Mouse (Mus musculus) liver, embryonic 14.5 days (tissue): ENCODE data around the gene Cry1. TPM values are rescaled to one million over a fixed set of nuclear protein-coding genes. Genes with fewer than 3 reads are reported as not detected.

ENCODE experiments used
- ATAC-seq: fragments of 200-750 bp; cut with Nextera tagmentation; 2 replicates; pipeline ENCODE4 v1.8.0; 2017; ENCODE audit warnings: moderate number of reproducible peaks, mild to moderate bottlenecking, moderate library complexity; ENCODE audit not compliant: insufficient read depth
- DNase-seq, 3 experiments: peaks; one replicate each; pipeline ENCODE4 v3.0.0-alpha.2; 2012 to 2013; ENCODE audit warnings: low read depth in 3 of 3, low spot score in 3 of 3
- H3K27ac ChIP-seq: fragments of 300-500 bp; sonication (generic); 2 replicates; pipeline ENCODE4 v1.5.1; 2014; ENCODE audit warnings: moderate library complexity, mild to moderate bottlenecking, control low read depth, inconsistent platforms
- H3K27me3 ChIP-seq: fragments of 300-500 bp; sonication (generic); 2 replicates; pipeline ENCODE4 v1.6.1; 2014; ENCODE audit warnings: mild to moderate bottlenecking, low read length, moderate library complexity; ENCODE audit not compliant: control insufficient read depth, insufficient read depth
- H3K36me3 ChIP-seq: fragments of 300-500 bp; sonication (generic); replicated peaks from 2 replicates; pipeline ENCODE4 v1.6.1; 2014; ENCODE audit warnings: low read depth; ENCODE audit not compliant: control insufficient read depth, insufficient read depth
- H3K4me1 ChIP-seq, 2 experiments: fragments of 200-500 bp in 1 of 2; fragments of 300-500 bp in 1 of 2; sonication (generic) in 1 of 2; replicated peaks; 2 replicates each; pipeline ENCODE4 v1.6.1; 2012 to 2014; ENCODE audit warnings: antibody characterized with exemption in 1 of 2, inconsistent platforms in 1 of 2, low read length in 1 of 2; ENCODE audit not compliant: control insufficient read depth in 2 of 2, insufficient read depth in 2 of 2
- H3K4me2 ChIP-seq: fragments of 300-500 bp; sonication (generic); 2 replicates; pipeline ENCODE4 v1.6.1; 2014; ENCODE audit warnings: low read depth, mild to moderate bottlenecking, control low read depth, moderate library complexity
- H3K4me3 ChIP-seq, 2 experiments: fragments of 200-500 bp in 1 of 2; fragments of 300-500 bp in 1 of 2; sonication (generic) in 1 of 2; 2 replicates each; pipeline ENCODE4 v1.5.1; 2012 to 2014; ENCODE audit warnings: low read depth in 2 of 2, low read length in 2 of 2, mild to moderate bottlenecking in 2 of 2, control low read depth in 1 of 2, inconsistent platforms in 1 of 2, moderate library complexity in 1 of 2; ENCODE audit not compliant: insufficient read depth in 1 of 2
- H3K9ac ChIP-seq: fragments of 300-500 bp; sonication (generic); replicated peaks from 2 replicates; pipeline ENCODE4 v1.6.1; 2014; ENCODE audit warnings: mild to moderate bottlenecking, control low read depth, moderate library complexity
- H3K9me3 ChIP-seq: fragments of 300-500 bp; sonication (generic); 2 replicates; pipeline ENCODE4 v1.6.1; 2016; ENCODE audit warnings: low read length, mixed read lengths; ENCODE audit not compliant: control insufficient read depth
- CTCF ChIP-seq: IDR thresholded peaks from 2 replicates; pipeline ENCODE4 v1.5.1; 2016; ENCODE audit warnings: antibody characterized with exemption, low read depth, control low read depth
- EP300 ChIP-seq: IDR thresholded peaks from 2 replicates; pipeline ENCODE4 v1.6.1; 2016; ENCODE audit warnings: antibody characterized with exemption, low read depth
- WGBS: fragments of 180-500 bp; shearing (Covaris S2); extraction: QIAGEN DNeasy Blood & Tissue Kit; methylation state at CpG from one replicate; pipeline ENCODE4 v1.1.7; 2014; ENCODE audit not compliant: insufficient replicate concordance; 5-methylcytosine and 5-hydroxymethylcytosine counted together
- polyA plus RNA-seq, 2 experiments: library from polyadenylated mRNA; depleted of rRNA in 1 of 2; stranded (reverse) in 1 of 2; unstranded in 1 of 2; fragments of >200 nt; fragmentation: Nextera tagmentation in 1 of 2; extraction: Ambion mirVana in 1 of 2; gene quantifications; 2 replicates each; pipeline versions ENCODE4 v1.2.1 to v1.2.3; 2012 to 2014

Gene Cry1
- polyA plus RNA-seq, 2 experiments = 2.3 to 4.4 TPM

- TF ChIP-seq CTCF (no peak), EP300 (no peak)
- DNase-seq (peak; percentile 70 to 73 (median 72)), ATAC-seq (peak; percentile 92)
- WGBS = under 1% methylated on average over 82 of the region's 96 CpGs
- Histone ChIP-seq H3K27ac (peak within 1 kb of the TSS; percentile 74), H3K4me1 (peaks cover 5 to 8% of the 10 kb centered on the region in 2 experiments), H3K27me3 (no peaks in the 10 kb centered on the region), H3K4me2 (peak within 1 kb of the TSS; percentile 80), H3K4me3 (peak within 1 kb of the TSS; percentile 76 to 95), H3K9ac (peak within 1 kb of the TSS; percentile 94), H3K9me3 (no peaks in the 10 kb centered on the region), H3K36me3 (no peaks in the 10 kb centered on the region)
These were observed 82.4 kb downstream of the Cry1 start, which contains the start of the genes Fhl4 and Tmem263 for GRCm38 (mm10) chr10:85102247-85103084. Fhl4 (minus strand) TSS chr10:85102495. Tmem263 (plus strand) TSS chr10:85102627.

GRCm38 (mm10) chr10:85101841-85102240 is 83.0 kb downstream of the Cry1 start:
- no peak for TF ChIP-seq EP300
- no peak for TF ChIP-seq CTCF
- Histone ChIP-seq H3K27me3 (no peaks in the 10 kb centered on the region), H3K9ac (peak overlapping the region; percentile 94), H3K9me3 (no peaks in the 10 kb centered on the region), H3K4me1 (peaks cover 5 to 8% of the 10 kb centered on the region in 2 experiments), H3K4me2 (peak overlapping the region; percentile 80), H3K27ac (peak overlapping the region; percentile 74), H3K4me3 (peak overlapping the region; percentile 76 to 95), H3K36me3 (no peaks in the 10 kb centered on the region)
- DNase-seq (peak in 2 of 3 experiments; percentile 20 to 26), ATAC-seq (peak; percentile 24; the same call in 1 of the 2 replicates)
- WGBS = 1% methylated on average over 10 of the region's 10 CpGs

Other genes with a start within 250 kb of the Cry1 start
- gene Fhl4, start 82.6 kb downstream of the Cry1 start, polyA plus RNA-seq (2012; rRNA removed) = 0.15 and 0.16 TPM in 2 replicates
- 0.34 and 0.43 TPM in 2 replicates for gene Fhl4, start 82.6 kb downstream of the Cry1 start, polyA plus RNA-seq (2014; fragmentation: Nextera tagmentation; extraction: Ambion mirVana)
- 2.3 and 3.7 TPM in 2 replicates for gene Tmem263, start 82.4 kb downstream of the Cry1 start, polyA plus RNA-seq (2012; rRNA removed)
- 10.9 and 11.1 TPM in 2 replicates for gene Tmem263, start 82.4 kb downstream of the Cry1 start, polyA plus RNA-seq (2014; fragmentation: Nextera tagmentation; extraction: Ambion mirVana)
- 2.5 and 4.4 TPM in 2 replicates for gene Mterf2, start 57.0 kb downstream of the Cry1 start, polyA plus RNA-seq (2012; rRNA removed)
- gene Mterf2, start 57.0 kb downstream of the Cry1 start, polyA plus RNA-seq (2014; fragmentation: Nextera tagmentation; extraction: Ambion mirVana) = 5.2 and 6.4 TPM in 2 replicates
- gene Btbd11, start 201.8 kb upstream of the Cry1 start, polyA plus RNA-seq (2012; rRNA removed) = 0.22 and 0.26 TPM in 2 replicates
- 0.32 and 0.54 TPM in 2 replicates for gene Btbd11, start 201.8 kb upstream of the Cry1 start, polyA plus RNA-seq (2014; fragmentation: Nextera tagmentation; extraction: Ambion mirVana)